Mouse (Mus musculus): ENCODE measurements around the gene Acap3. TPM values are rescaled to one million over a fixed set of nuclear protein-coding genes. Genes with fewer than 3 reads are reported as not detected.

The Acap3 gene
- polyA plus RNA-seq, 1 experiment, result 30.6 TPM

DNA sequence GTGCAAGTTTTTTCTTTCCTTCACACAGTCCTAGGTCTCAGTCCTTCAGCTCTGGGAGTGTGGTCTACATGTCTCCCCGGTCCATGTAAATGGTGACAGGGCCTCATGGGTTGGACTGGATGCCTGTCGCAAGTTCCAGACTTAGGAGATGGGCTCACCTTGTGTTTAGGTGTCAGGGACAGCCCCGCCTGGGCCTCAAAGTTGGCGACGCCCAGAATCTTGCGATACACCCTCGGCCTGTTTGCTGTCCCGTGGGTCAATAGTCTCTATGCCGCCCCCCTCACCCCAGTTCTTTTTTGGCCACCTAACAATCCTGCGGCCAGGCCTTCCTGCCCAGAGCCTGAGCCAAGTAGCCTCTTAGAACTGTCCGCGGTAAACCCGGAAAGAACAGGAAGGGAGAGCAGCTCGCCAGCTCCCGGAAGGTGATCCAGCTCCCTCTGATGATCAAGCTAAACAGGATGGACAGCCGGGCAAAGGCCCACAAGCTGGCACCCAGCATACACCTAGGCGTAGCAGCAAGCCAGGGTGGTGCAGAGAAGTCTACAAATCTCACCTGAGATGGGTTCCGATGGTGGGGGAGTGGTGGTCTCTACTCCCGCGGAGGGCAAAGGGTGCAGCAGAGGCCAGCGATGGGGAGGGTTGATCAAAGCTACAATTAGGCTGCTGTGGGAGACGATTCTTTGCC lies 22.9 kb upstream of the Acap3 start:
- peaks cover 2% of the 10 kb centered on the region for H3K4me1 ChIP-seq (ENCODE audit: control insufficient read depth, insufficient read depth, low read length)

DNA sequence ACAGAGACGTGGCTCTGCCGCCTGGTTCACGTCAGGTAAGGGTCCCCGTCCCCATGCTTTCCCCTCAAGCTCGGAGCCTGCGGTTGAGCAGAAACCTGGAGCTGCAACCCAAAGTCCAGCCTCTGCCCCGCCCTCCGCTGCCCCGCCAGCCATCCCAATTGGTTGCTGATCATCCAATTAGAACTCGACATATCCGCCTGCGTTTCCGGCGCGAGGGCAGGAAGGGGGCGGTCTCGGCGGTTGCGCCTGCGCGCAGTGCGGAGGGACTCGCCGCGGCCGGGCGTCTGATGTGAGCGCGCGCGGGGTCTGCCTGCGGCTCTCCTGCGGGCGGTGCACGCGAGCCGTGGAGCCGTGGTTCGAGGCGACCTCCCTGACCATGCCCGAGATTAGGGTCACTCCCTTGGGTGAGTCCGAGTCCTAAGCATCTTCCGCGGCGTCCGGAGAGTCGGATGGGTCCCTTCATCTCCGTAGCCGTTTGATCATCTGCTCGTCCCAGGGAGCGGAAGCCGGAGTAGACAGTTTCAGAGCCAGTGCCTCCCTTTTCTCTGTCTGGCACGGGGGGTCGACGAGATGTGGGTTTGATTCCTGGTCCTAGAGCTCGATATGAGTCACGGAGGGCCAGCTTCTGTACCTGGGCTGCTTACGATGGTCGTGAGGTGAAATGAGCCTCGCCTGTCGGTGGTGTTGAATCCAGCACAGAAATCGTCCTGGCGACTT lies 22.1 kb upstream of the Acap3 start, which contains the start of the genes Cptp and Ints11:
Cptp (minus strand) TSS at position 124 of the 717 bp plus-strand sequence.
Ints11 (plus strand) TSS at position 230 of the 717 bp plus-strand sequence.
- Histone ChIP-seq H3K4me1 (ENCODE audit: control insufficient read depth, insufficient read depth, low read length) (peaks cover 2% of the 10 kb centered on the region), H3K4me3 (replicated peaks; ENCODE audit: control insufficient read depth, low read depth, low read length) (peak within 1 kb of the TSS; percentile 100), H3K27ac (ENCODE audit: control insufficient read depth, insufficient read depth, low read depth, low read length, poor library complexity) (peak within 1 kb of the TSS; percentile 52)
- under 1% methylated on average over 63 of the region's 63 CpGs for WGBS
- TF ChIP-seq CTCF (IDR thresholded peaks at IDR 0.05; ENCODE audit: control insufficient read depth, insufficient read depth, low read length) (peak; percentile 1; the same call in 1 of the 2 replicates), POLR2A (IDR thresholded peaks at IDR 0.05; ENCODE audit: borderline replicate concordance, control insufficient read depth, low read depth, low read length) (peak; percentile 70; the same call in 1 of the 2 replicates)

More for the DNA sequence above, 22.9 kb upstream of the Acap3 start:
- TF ChIP-seq CTCF (IDR thresholded peaks at IDR 0.05; ENCODE audit: control insufficient read depth, insufficient read depth, low read length) (no peak), POLR2A (IDR thresholded peaks at IDR 0.05; ENCODE audit: borderline replicate concordance, control insufficient read depth, low read depth, low read length) (no peak)
- 8% methylated on average over 22 of the region's 22 CpGs for WGBS
- Histone ChIP-seq H3K4me3 (replicated peaks; ENCODE audit: control insufficient read depth, low read depth, low read length) (peak overlapping the region; percentile 100), H3K27ac (ENCODE audit: control insufficient read depth, insufficient read depth, low read depth, low read length, poor library complexity) (peak overlapping the region; percentile 49)

DNA sequence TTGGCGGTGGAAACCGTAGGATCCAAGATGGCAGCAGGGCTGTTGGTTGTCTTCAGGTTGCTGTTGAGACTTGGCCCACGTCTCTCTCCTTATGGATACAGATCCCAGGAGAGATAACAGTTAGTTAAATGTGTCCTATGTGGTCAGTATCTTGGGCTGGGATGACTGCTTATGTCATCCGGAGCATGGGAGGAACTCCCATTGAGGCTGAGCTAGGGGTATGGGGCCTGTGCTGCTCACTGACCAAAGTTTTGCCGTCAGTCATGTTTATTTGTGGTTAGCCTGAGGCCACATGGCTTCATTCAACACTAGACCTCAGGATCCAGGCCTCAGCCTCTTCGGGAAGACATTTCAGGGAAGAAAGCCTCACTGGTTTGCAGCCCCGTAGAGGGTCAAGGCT lies 20.2 kb upstream of the Acap3 start:
- Histone ChIP-seq H3K4me3 (replicated peaks; ENCODE audit: control insufficient read depth, low read depth, low read length) (no peak overlapping the region), H3K27ac (ENCODE audit: control insufficient read depth, insufficient read depth, low read depth, low read length, poor library complexity) (no peak overlapping the region), H3K4me1 (ENCODE audit: control insufficient read depth, insufficient read depth, low read length) (peaks cover 2% of the 10 kb centered on the region)
- 86% methylated on average over 7 of the region's 7 CpGs for WGBS
- no peak for TF ChIP-seq POLR2A (IDR thresholded peaks at IDR 0.05; ENCODE audit: borderline replicate concordance, control insufficient read depth, low read depth, low read length)
- TF ChIP-seq CTCF (IDR thresholded peaks at IDR 0.05; ENCODE audit: control insufficient read depth, insufficient read depth, low read length), result no peak

DNA sequence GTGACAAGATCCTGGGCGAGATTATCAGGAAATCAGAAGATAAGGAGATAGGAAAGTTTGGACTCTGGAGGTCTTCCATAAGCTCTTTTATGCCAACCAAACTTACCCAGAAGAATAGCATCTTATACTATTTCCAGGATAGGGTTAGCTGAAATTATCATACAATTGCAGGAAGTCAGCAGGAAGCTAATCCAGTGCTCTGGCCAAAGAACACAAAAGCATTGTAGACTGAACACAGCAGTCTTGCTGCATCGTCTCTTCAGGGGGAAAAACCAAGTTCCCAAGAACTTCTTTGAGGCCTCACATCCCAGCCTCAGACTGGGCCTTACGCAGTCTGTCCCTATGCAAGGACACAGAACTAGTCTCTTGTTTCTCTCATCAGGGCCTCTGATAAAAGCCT lies 8.0 kb upstream of the Acap3 start:
- 87% methylated on average over 3 of the region's 3 CpGs for WGBS
- no peak overlapping the region for H3K4me3 ChIP-seq (replicated peaks; ENCODE audit: control insufficient read depth, low read depth, low read length)
- no peak overlapping the region for H3K27ac ChIP-seq (ENCODE audit: control insufficient read depth, insufficient read depth, low read depth, low read length, poor library complexity)
- H3K4me1 ChIP-seq (ENCODE audit: control insufficient read depth, insufficient read depth, low read length), result peaks cover 6% of the 10 kb centered on the region
- TF ChIP-seq CTCF (IDR thresholded peaks at IDR 0.05; ENCODE audit: control insufficient read depth, insufficient read depth, low read length) (no peak), POLR2A (IDR thresholded peaks at IDR 0.05; ENCODE audit: borderline replicate concordance, control insufficient read depth, low read depth, low read length) (no peak)

DNA sequence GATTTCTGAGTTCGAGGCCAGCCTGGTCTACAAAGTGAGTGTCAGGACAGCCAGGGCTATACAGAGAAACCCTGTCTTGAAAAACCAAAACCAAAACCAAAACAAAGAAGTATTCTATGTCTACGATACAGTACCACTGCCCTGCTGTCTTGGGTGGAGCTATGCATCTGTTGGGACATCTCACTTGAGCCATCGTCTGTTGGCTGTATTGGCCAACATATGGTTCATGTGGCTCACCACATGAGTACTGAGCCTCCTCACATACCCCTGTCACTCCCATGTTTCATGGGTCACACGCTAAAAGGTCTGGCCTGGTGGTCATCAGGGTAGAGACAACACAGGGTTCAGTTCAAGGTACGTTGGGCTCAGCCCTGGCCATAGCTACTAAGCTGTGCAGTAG lies 5.3 kb upstream of the Acap3 start:
- TF ChIP-seq CTCF (IDR thresholded peaks at IDR 0.05; ENCODE audit: control insufficient read depth, insufficient read depth, low read length) (no peak), POLR2A (IDR thresholded peaks at IDR 0.05; ENCODE audit: borderline replicate concordance, control insufficient read depth, low read depth, low read length) (no peak)
- Histone ChIP-seq H3K4me1 (ENCODE audit: control insufficient read depth, insufficient read depth, low read length) (peaks cover 6% of the 10 kb centered on the region), H3K27ac (ENCODE audit: control insufficient read depth, insufficient read depth, low read depth, low read length, poor library complexity) (peak overlapping the region; percentile 55), H3K4me3 (replicated peaks; ENCODE audit: control insufficient read depth, low read depth, low read length) (peak overlapping the region; percentile 11)
- 60% methylated on average over 5 of the region's 5 CpGs for WGBS

DNA sequence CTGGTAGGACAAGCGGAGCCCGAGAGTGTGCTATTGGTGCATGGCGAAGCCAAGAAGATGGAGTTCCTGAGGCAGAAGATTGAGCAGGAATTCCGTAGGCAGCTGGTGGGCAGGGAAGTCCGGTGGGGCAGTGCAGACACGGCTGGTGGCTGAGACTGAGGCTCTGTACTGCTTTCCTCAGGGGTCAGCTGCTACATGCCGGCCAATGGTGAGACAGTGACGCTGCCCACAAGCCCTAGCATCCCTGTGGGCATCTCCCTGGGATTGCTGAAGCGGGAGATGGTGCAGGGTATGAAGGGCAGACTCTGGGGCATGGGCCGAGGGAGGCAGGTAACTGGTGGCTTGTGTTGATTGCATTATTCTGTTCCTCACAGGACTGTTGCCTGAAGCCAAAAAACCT lies 3.9 kb upstream of the Acap3 start:
- H3K4me3 ChIP-seq (replicated peaks; ENCODE audit: control insufficient read depth, low read depth, low read length), result no peak overlapping the region
- H3K27ac ChIP-seq (ENCODE audit: control insufficient read depth, insufficient read depth, low read depth, low read length, poor library complexity), result no peak overlapping the region
- H3K4me1 ChIP-seq (ENCODE audit: control insufficient read depth, insufficient read depth, low read length), result peaks cover 6% of the 10 kb centered on the region
- 88% methylated on average over 10 of the region's 10 CpGs for WGBS
- TF ChIP-seq CTCF (IDR thresholded peaks at IDR 0.05; ENCODE audit: control insufficient read depth, insufficient read depth, low read length) (no peak), POLR2A (IDR thresholded peaks at IDR 0.05; ENCODE audit: borderline replicate concordance, control insufficient read depth, low read depth, low read length) (no peak)

DNA sequence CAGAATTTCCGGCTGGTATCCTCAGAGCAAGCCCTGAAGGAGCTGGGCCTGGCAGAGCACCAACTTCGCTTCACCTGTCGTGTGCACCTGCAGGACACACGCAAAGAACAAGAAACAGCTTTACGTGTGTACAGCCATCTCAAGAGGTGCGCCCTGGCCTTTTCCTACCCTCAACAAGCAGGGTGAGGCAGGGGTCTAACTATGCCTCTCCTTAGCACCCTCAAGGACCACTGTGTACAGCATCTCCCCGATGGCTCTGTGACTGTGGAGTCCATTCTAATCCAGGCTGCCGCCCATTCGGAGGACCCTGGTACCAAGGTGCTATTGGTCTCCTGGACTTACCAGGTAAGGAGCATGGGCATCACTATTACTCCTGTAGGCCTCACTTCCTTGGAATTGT lies 3.4 kb upstream of the Acap3 start:
- TF ChIP-seq CTCF (IDR thresholded peaks at IDR 0.05; ENCODE audit: control insufficient read depth, insufficient read depth, low read length), result no peak
- no peak for TF ChIP-seq POLR2A (IDR thresholded peaks at IDR 0.05; ENCODE audit: borderline replicate concordance, control insufficient read depth, low read depth, low read length)
- Histone ChIP-seq H3K4me3 (replicated peaks; ENCODE audit: control insufficient read depth, low read depth, low read length) (no peak overlapping the region), H3K27ac (ENCODE audit: control insufficient read depth, insufficient read depth, low read depth, low read length, poor library complexity) (no peak overlapping the region), H3K4me1 (ENCODE audit: control insufficient read depth, insufficient read depth, low read length) (peaks cover 7% of the 10 kb centered on the region)
- WGBS, result 93% methylated on average over 9 of the region's 9 CpGs

DNA sequence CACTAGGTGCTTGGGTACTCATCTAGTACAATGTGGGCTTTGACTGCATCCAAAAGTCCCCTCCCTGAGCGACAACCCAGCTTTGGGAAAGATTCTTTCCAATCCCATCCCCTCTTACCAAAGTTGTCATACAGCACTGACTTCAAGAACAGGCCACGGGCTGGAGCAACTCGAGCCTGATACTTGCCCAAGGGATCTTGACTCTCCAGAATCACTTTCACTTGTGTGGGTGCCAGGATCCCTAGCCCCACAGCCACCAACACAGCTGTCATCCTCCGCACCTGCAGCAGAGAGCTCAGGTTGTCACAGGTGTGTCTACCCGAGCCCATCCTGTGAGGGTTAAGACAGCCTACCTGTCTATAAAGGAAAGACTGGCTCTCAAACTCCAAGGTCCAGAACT lies 2.3 kb upstream of the Acap3 start:
- 79% methylated on average over 5 of the region's 5 CpGs for WGBS
- no peak for TF ChIP-seq POLR2A (IDR thresholded peaks at IDR 0.05; ENCODE audit: borderline replicate concordance, control insufficient read depth, low read depth, low read length)
- TF ChIP-seq CTCF (IDR thresholded peaks at IDR 0.05; ENCODE audit: control insufficient read depth, insufficient read depth, low read length), result no peak
- Histone ChIP-seq H3K4me3 (replicated peaks; ENCODE audit: control insufficient read depth, low read depth, low read length) (no peak overlapping the region), H3K4me1 (ENCODE audit: control insufficient read depth, insufficient read depth, low read length) (peaks cover 10% of the 10 kb centered on the region), H3K27ac (ENCODE audit: control insufficient read depth, insufficient read depth, low read depth, low read length, poor library complexity) (no peak overlapping the region)

All from bone marrow, adult 2 months (tissue).